Mouse (Mus musculus) ES-CJ7 (cell line): ENCODE results near the gene Pbrm1.

Source experiments
- DNase-seq: peaks from one replicate; pipeline ENCODE4 v3.0.0; 2011; ENCODE audit warnings: low read depth, low spot score

The Pbrm1 gene

GRCm38 (mm10) chr14:31166827-31167226, 147.9 kb downstream of the Pbrm1 start:
- DNase-seq, result no peak

DNA sequence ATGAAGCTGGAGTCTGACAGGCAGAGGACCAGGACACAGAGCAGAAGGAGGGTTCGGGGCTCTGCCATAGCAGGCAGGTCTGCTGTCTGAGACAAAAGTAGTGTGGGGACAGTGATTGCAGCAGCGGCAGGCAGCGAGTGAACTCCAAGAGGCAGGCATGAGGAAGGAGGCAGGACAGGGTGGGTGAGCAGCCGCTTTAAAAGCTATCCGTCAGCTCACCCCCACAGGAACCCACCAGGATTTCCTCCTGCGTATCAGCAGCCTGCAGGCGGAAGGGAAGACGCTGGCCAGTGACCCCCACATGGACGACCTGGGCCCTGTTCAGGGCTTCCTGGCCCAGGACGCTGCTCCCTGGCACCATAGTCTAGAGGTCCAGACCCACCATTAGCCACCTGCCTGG, 149.5 kb downstream of the Pbrm1 start, which contains the start of gene Stab1:
Stab1 (minus strand) TSS at position 217 of the 400 bp plus-strand sequence.
- no peak for DNase-seq

DNA sequence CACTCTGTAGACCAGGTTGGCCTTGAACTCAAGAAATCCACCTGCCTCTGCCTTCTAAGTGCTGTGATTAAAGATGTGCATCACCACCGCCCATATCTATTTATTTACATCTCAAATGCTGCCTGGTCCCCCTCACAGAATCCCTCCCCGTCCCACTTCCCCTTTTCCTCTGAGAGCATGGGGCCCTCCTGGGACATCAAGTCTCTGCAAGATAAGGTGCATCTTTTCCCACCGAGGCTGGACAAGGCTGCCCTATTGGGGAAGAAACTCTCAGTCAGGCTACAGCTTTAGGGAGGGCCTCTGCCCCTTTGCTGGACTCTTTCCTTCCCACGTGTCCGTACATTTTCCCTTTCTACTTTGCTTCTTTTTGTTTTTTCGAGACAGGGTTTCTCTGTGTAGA, 150.6 kb downstream of the Pbrm1 start:
- DNase-seq, result no peak

DNA sequence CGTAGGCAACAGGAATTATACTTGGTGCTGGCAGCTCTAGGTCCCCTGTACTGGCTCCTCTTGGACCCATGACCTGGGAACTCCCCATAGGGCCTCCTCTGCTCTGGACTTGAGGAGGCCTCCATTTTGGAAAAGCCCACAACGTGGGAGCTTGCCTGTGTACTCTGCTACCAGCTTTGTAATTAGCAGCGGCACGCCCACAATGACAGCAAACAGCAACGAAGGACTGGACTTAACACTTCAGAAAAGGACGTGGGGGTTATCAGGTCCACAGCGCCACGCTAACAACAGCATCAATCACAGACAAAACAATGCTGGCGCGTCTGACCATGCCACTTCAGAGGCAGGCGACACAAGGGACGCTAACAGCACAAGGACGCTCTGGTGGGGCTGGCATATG, 152.0 kb downstream of the Pbrm1 start:
- DNase-seq, result no peak
